Mouse (Mus musculus) embryonic facial prominence, embryonic 13.5 days (tissue): Measurements from ENCODE around the gene Foxo3. TPM values are rescaled to one million over a fixed set of nuclear protein-coding genes. Genes with fewer than 3 reads are reported as not detected.

ENCODE experiments used
- ATAC-seq: fragments of 200-750 bp; cut with Nextera tagmentation; 2 replicates; pipeline ENCODE4 v1.8.0; 2017; ENCODE audit warnings: low read depth; ENCODE audit not compliant: insufficient number of reproducible peaks, insufficient read depth, low FRiP score, low TSS enrichment
- H3K27ac ChIP-seq: fragments of 300-500 bp; sonication (generic); 2 replicates; pipeline ENCODE4 v1.5.1; 2015; ENCODE audit warnings: moderate library complexity, mild to moderate bottlenecking, inconsistent platforms
- H3K27me3 ChIP-seq: fragments of 300-500 bp; sonication (generic); 2 replicates; pipeline ENCODE4 v1.6.1; 2015; ENCODE audit warnings: mild to moderate bottlenecking, inconsistent platforms
- H3K36me3 ChIP-seq: fragments of 300-500 bp; sonication (generic); 2 replicates; pipeline ENCODE4 v1.6.1; 2015; ENCODE audit warnings: mild to moderate bottlenecking, inconsistent platforms
- H3K4me1 ChIP-seq: fragments of 300-500 bp; sonication (generic); 2 replicates; pipeline ENCODE4 v1.6.1; 2015; ENCODE audit warnings: inconsistent platforms
- H3K4me2 ChIP-seq: fragments of 300-500 bp; sonication (generic); 2 replicates; pipeline ENCODE4 v1.6.1; 2015; ENCODE audit warnings: moderate library complexity, mild to moderate bottlenecking, inconsistent platforms
- H3K4me3 ChIP-seq: fragments of 300-500 bp; sonication (generic); 2 replicates; pipeline ENCODE4 v1.5.1; 2015; ENCODE audit warnings: mild to moderate bottlenecking, inconsistent platforms
- H3K9ac ChIP-seq: fragments of 300-500 bp; sonication (generic); 2 replicates; pipeline ENCODE4 v1.6.1; 2015; ENCODE audit warnings: mild to moderate bottlenecking, inconsistent platforms
- H3K9me3 ChIP-seq: fragments of 300-500 bp; sonication (generic); 2 replicates; pipeline ENCODE4 v1.6.1; 2016; ENCODE audit warnings: inconsistent platforms
- WGBS: fragments of 180-500 bp; shearing (Covaris S2); methylation state at CpG from one replicate; pipeline ENCODE4 v1.1.7; 2015; ENCODE audit warnings: mixed read lengths; 5-methylcytosine and 5-hydroxymethylcytosine counted together
- polyA plus RNA-seq: library from polyadenylated mRNA; unstranded; fragments of >200 nt; fragmentation: Nextera tagmentation; extraction: Ambion mirVana; gene quantifications from 2 replicates; pipeline ENCODE4 v1.2.1, GENCODE M21; 2015

Gene Foxo3
- polyA plus RNA-seq, 1 experiment from 2014 or later, result 8.0 TPM

- no peak overlapping the region for H3K4me2 ChIP-seq
- H3K4me3 ChIP-seq, result no peak overlapping the region
- H3K36me3 ChIP-seq, result peaks cover 27% of the 10 kb centered on the region
- peak overlapping the region; percentile 51; the same call in 1 of the 2 replicates for H3K27ac ChIP-seq
- H3K9me3 ChIP-seq, result peaks cover 8% of the 10 kb centered on the region; the same call in 1 of the 2 replicates
- 84% methylated on average over 6 of the region's 6 CpGs for WGBS
- H3K9ac ChIP-seq, result 0 out of 2 replicates have a peak overlapping the region, but pooled peaks have one; percentile 40
- no peak for ATAC-seq
- no peaks in the 10 kb centered on the region for H3K27me3 ChIP-seq
- peaks cover 44% of the 10 kb centered on the region for H3K4me1 ChIP-seq
These were observed 81.8 kb downstream of the Foxo3 start for GRCm38 (mm10) chr10:42194784-42195183.

- peaks cover 47% of the 10 kb centered on the region for H3K4me1 ChIP-seq
- no peak overlapping the region for H3K4me3 ChIP-seq
- H3K27ac ChIP-seq, result no peak overlapping the region
- no peaks in the 10 kb centered on the region for H3K27me3 ChIP-seq
- H3K9ac ChIP-seq, result no peak overlapping the region
- peaks cover 8% of the 10 kb centered on the region; the same call in 1 of the 2 replicates for H3K9me3 ChIP-seq
- ATAC-seq, result no peak
- no peak overlapping the region for H3K4me2 ChIP-seq
- peaks cover 27% of the 10 kb centered on the region for H3K36me3 ChIP-seq
- WGBS, result 77% methylated on average over 4 of the region's 4 CpGs
These were observed 82.6 kb downstream of the Foxo3 start for GRCm38 (mm10) chr10:42193981-42194380.

- H3K9ac ChIP-seq, result no peak overlapping the region
- no peak overlapping the region for H3K4me3 ChIP-seq
- H3K36me3 ChIP-seq, result peaks cover 27% of the 10 kb centered on the region
- no peak overlapping the region for H3K4me2 ChIP-seq
- H3K27ac ChIP-seq, result no peak overlapping the region
- WGBS, result 27% methylated on average over 6 of the region's 6 CpGs
- H3K27me3 ChIP-seq, result no peaks in the 10 kb centered on the region
- no peak for ATAC-seq
- peaks cover 8% of the 10 kb centered on the region; the same call in 1 of the 2 replicates for H3K9me3 ChIP-seq
- peaks cover 58% of the 10 kb centered on the region for H3K4me1 ChIP-seq
These were observed 83.6 kb downstream of the Foxo3 start for GRCm38 (mm10) chr10:42192951-42193350.

- Histone ChIP-seq H3K36me3 (peaks cover 17% of the 10 kb centered on the region), H3K9me3 (no peaks in the 10 kb centered on the region), H3K27ac (no peak overlapping the region), H3K4me3 (no peak overlapping the region), H3K27me3 (no peaks in the 10 kb centered on the region), H3K4me1 (peaks cover 45% of the 10 kb centered on the region), H3K9ac (no peak overlapping the region), H3K4me2 (no peak overlapping the region)
- ATAC-seq, result no peak
- WGBS, result 77% methylated on average over 13 of the region's 13 CpGs
These were observed 86.7 kb downstream of the Foxo3 start for GRCm38 (mm10) chr10:42189674-42190434.

- Histone ChIP-seq H3K9me3 (no peaks in the 10 kb centered on the region), H3K27ac (no peak overlapping the region), H3K4me3 (no peak overlapping the region), H3K4me2 (no peak overlapping the region), H3K9ac (no peak overlapping the region), H3K36me3 (peaks cover 22% of the 10 kb centered on the region), H3K27me3 (no peaks in the 10 kb centered on the region), H3K4me1 (peaks cover 39% of the 10 kb centered on the region)
- 74% methylated on average over 8 of the region's 8 CpGs for WGBS
- no peak for ATAC-seq
These were observed 87.5 kb downstream of the Foxo3 start for GRCm38 (mm10) chr10:42189037-42189436.

GRCm38 (mm10) chr10:42188091-42188490, 88.5 kb downstream of the Foxo3 start:
- ATAC-seq, result no peak
- H3K4me1 ChIP-seq, result peaks cover 32% of the 10 kb centered on the region
- no peaks in the 10 kb centered on the region for H3K9me3 ChIP-seq
- H3K27ac ChIP-seq, result no peak overlapping the region
- H3K4me2 ChIP-seq, result no peak overlapping the region
- H3K36me3 ChIP-seq, result peaks cover 28% of the 10 kb centered on the region
- no peaks in the 10 kb centered on the region for H3K27me3 ChIP-seq
- 63% methylated on average over 9 of the region's 9 CpGs for WGBS
- H3K4me3 ChIP-seq, result no peak overlapping the region
- 0 out of 2 replicates have a peak overlapping the region, but pooled peaks have one; percentile 12 for H3K9ac ChIP-seq

GRCm38 (mm10) chr10:42186941-42187401, 89.6 kb downstream of the Foxo3 start:
- 85% methylated on average over 9 of the region's 9 CpGs for WGBS
- H3K9me3 ChIP-seq, result no peaks in the 10 kb centered on the region
- peaks cover 31% of the 10 kb centered on the region for H3K36me3 ChIP-seq
- H3K27me3 ChIP-seq, result no peaks in the 10 kb centered on the region
- no peak for ATAC-seq
- no peak overlapping the region for H3K4me3 ChIP-seq
- no peak overlapping the region for H3K4me2 ChIP-seq
- no peak overlapping the region for H3K9ac ChIP-seq
- no peak overlapping the region for H3K27ac ChIP-seq
- H3K4me1 ChIP-seq, result peaks cover 26% of the 10 kb centered on the region

GRCm38 (mm10) chr10:42180333-42180732, 96.2 kb downstream of the Foxo3 start:
- no peak overlapping the region for H3K27ac ChIP-seq
- no peaks in the 10 kb centered on the region for H3K27me3 ChIP-seq
- no peak overlapping the region for H3K4me3 ChIP-seq
- ATAC-seq, result no peak
- no peaks in the 10 kb centered on the region; the same call in 1 of the 2 replicates for H3K4me1 ChIP-seq
- no peak overlapping the region for H3K4me2 ChIP-seq
- peaks cover 37% of the 10 kb centered on the region for H3K36me3 ChIP-seq
- H3K9me3 ChIP-seq, result no peaks in the 10 kb centered on the region
- H3K9ac ChIP-seq, result no peak overlapping the region
- WGBS, result 88% methylated on average over 8 of the region's 8 CpGs

GRCm38 (mm10) chr10:42178751-42179150, 97.8 kb downstream of the Foxo3 start:
- Histone ChIP-seq H3K27me3 (no peaks in the 10 kb centered on the region), H3K4me1 (peaks cover 5% of the 10 kb centered on the region), H3K36me3 (peaks cover 22% of the 10 kb centered on the region), H3K4me2 (no peak overlapping the region), H3K9me3 (no peaks in the 10 kb centered on the region), H3K27ac (no peak overlapping the region), H3K9ac (no peak overlapping the region), H3K4me3 (no peak overlapping the region)
- no peak for ATAC-seq
- WGBS, result 94% methylated on average over 11 of the region's 11 CpGs

GRCm38 (mm10) chr10:42177771-42178674, 98.5 kb downstream of the Foxo3 start:
- H3K36me3 ChIP-seq, result peaks cover 15% of the 10 kb centered on the region
- no peaks in the 10 kb centered on the region for H3K27me3 ChIP-seq
- H3K9ac ChIP-seq, result no peak overlapping the region
- 88% methylated on average over 16 of the region's 16 CpGs for WGBS
- no peak overlapping the region for H3K4me3 ChIP-seq
- H3K4me2 ChIP-seq, result no peak overlapping the region
- H3K4me1 ChIP-seq, result peaks cover 9% of the 10 kb centered on the region
- H3K27ac ChIP-seq, result no peak overlapping the region
- no peak for ATAC-seq
- H3K9me3 ChIP-seq, result no peaks in the 10 kb centered on the region

GRCm38 (mm10) chr10:42174283-42174682, 102.3 kb downstream of the Foxo3 start:
- 74% methylated on average over 5 of the region's 5 CpGs for WGBS
- H3K4me3 ChIP-seq, result no peak overlapping the region
- ATAC-seq, result no peak
- H3K4me1 ChIP-seq, result peaks cover 27% of the 10 kb centered on the region
- no peaks in the 10 kb centered on the region for H3K27me3 ChIP-seq
- no peaks in the 10 kb centered on the region for H3K9me3 ChIP-seq
- no peak overlapping the region for H3K4me2 ChIP-seq
- H3K36me3 ChIP-seq, result peaks cover 6% of the 10 kb centered on the region
- H3K27ac ChIP-seq, result 0 out of 2 replicates have a peak overlapping the region, but pooled peaks have one; percentile 16
- no peak overlapping the region for H3K9ac ChIP-seq
